Mouse (Mus musculus) C2C12 (cell line): ENCODE measurements around the gene Oma1. TPM values are rescaled to one million over a fixed set of nuclear protein-coding genes. Genes with fewer than 3 reads are reported as not detected.

Source experiments
- H3K27me3 ChIP-seq: one replicate; pipeline ENCODE4 v1.6.1; 2011; ENCODE audit not compliant: control insufficient read depth, insufficient read depth, insufficient read length
- H3K36me3 ChIP-seq: one replicate; pipeline ENCODE4 v1.6.1; 2011; ENCODE audit not compliant: control insufficient read depth, insufficient read depth
- H3K4me3 ChIP-seq: one replicate; pipeline ENCODE4 v1.5.1; 2011; ENCODE audit warnings: mild to moderate bottlenecking, control low read depth; ENCODE audit not compliant: poor library complexity, insufficient read depth, severe bottlenecking
- H3K79me2 ChIP-seq: one replicate; pipeline ENCODE4 v1.6.1; 2011; ENCODE audit not compliant: control insufficient read depth, insufficient read depth
- H3K79me3 ChIP-seq: one replicate; pipeline ENCODE4 v1.6.1; 2011; ENCODE audit warnings: low read depth, control low read depth
- H3ac ChIP-seq: one replicate; pipeline ENCODE3; 2011; ENCODE audit warnings: low read depth; ENCODE audit not compliant: control insufficient read depth, insufficient read length
- CEBPB ChIP-seq: IDR thresholded peaks from one replicate; pipeline ENCODE4 v1.6.1; 2011; ENCODE audit warnings: low read depth, mild to moderate bottlenecking, control low read depth, moderate library complexity
- CTCF ChIP-seq: IDR thresholded peaks from one replicate; pipeline ENCODE4 v1.5.1; 2011; ENCODE audit not compliant: control insufficient read depth, insufficient read depth, insufficient read length
- FOSL1 ChIP-seq: IDR thresholded peaks from one replicate; pipeline ENCODE4 v1.8.0; 2011; ENCODE audit warnings: mild to moderate bottlenecking, low read length; ENCODE audit not compliant: poor library complexity, insufficient read depth, severe bottlenecking
- MAX ChIP-seq: IDR thresholded peaks from one replicate; pipeline ENCODE4 v1.6.1; 2011; ENCODE audit warnings: mild to moderate bottlenecking, control low read depth
- MYOD1 ChIP-seq: IDR thresholded peaks from one replicate; pipeline ENCODE4 v1.6.1; 2011; ENCODE audit warnings: low read depth; ENCODE audit not compliant: control insufficient read depth, insufficient read length
- MYOG ChIP-seq: IDR thresholded peaks from one replicate; pipeline ENCODE4 v1.6.1; 2011; ENCODE audit not compliant: control insufficient read depth, insufficient read length; ENCODE audit errors: extremely low read depth
- USF1 ChIP-seq: IDR thresholded peaks from one replicate; pipeline ENCODE4 v1.6.1; 2011; ENCODE audit warnings: low read depth, mild to moderate bottlenecking, control low read depth, moderate library complexity
- polyA plus RNA-seq: library from polyadenylated mRNA; unstranded; fragments of >200 nt; fragmentation: generic; extraction: Trizol; gene quantifications from one replicate; pipeline ENCODE4 v1.2.1, GENCODE M21; 2012; ENCODE audit warnings: missing spikeins

The Oma1 gene
- polyA plus RNA-seq, 1 experiment: 5.9 TPM

DNA sequence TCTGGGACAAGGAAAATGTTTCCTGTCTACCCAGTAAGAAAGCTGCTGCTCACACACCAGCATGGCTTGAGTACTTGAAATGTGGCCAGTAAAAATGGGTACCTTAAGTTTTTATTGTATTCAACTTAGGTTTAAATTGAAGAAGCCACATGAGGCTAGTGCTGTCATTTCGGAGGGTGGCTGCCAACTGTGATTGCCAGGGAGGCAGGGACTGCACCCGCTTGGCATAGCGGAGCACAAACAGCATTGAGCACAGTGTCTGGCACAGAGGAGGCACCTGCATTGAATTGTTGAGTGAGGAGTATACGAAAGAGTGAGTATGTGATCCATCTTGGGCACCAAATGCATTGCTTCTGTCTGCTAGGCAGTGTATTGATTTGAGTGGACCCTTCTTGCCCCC lies 81.5 kb downstream of the Oma1 start:
- TF ChIP-seq MYOG (no peak), FOSL1 (no peak), MYOD1 (no peak), MAX (no peak), CEBPB (no peak), CTCF (no peak), USF1 (no peak)
- peaks cover 5% of the 10 kb centered on the region for H3K27me3 ChIP-seq
- no peaks in the 10 kb centered on the region for H3K79me3 ChIP-seq
- H3K36me3 ChIP-seq: no peaks in the 10 kb centered on the region
- H3K79me2 ChIP-seq: no peaks in the 10 kb centered on the region
- H3K4me3 ChIP-seq: no peak overlapping the region
- H3ac ChIP-seq: no peak overlapping the region

DNA sequence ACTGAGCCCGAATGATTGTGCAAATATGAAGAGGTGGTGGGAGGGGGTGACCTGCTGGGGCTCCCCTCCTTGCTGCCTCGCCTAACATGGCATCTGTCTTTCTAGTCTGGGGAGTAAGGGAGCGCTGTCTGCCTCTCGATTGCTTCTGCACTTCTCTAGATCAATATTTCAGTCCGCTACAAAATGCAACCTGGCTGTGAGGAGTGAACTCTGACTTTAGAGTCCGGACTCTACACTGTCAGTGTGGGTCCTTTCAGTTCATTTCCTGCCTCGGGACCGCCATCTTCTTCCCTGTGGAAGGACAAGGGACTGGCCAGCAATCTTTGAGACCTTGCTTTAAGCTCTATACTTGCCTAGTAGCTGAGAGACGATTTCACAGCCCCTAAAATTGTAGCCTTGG lies 82.3 kb downstream of the Oma1 start:
- H3K79me2 ChIP-seq: no peaks in the 10 kb centered on the region
- TF ChIP-seq MAX (no peak), MYOG (no peak), MYOD1 (no peak), FOSL1 (no peak), CEBPB (no peak), USF1 (no peak), CTCF (no peak)
- no peak overlapping the region for H3ac ChIP-seq
- H3K27me3 ChIP-seq: no peaks in the 10 kb centered on the region
- no peak overlapping the region for H3K4me3 ChIP-seq
- H3K79me3 ChIP-seq: no peaks in the 10 kb centered on the region
- no peaks in the 10 kb centered on the region for H3K36me3 ChIP-seq

DNA sequence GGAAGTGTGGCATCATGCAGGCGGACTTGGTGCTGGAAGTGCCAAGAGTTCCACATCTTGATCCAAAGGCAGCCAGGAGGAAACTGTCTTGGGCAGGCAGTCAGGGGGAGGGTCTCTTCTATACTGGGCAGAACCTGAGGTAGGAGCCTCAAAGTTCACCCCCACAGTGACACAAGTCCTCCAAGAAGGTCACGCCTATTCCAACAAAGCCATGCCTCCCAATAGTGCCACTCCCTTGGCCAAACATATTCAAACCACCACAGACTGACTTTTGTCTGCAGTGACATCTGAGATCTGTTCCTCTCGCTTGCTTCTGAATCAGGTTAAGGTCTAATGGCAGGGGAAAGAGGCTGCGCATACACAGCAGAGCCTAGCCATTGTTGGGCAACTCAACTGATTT lies 83.3 kb downstream of the Oma1 start:
- no peak overlapping the region for H3K4me3 ChIP-seq
- no peak overlapping the region for H3ac ChIP-seq
- no peaks in the 10 kb centered on the region for H3K79me3 ChIP-seq
- no peaks in the 10 kb centered on the region for H3K79me2 ChIP-seq
- TF ChIP-seq FOSL1 (no peak), CTCF (no peak), USF1 (no peak), MYOD1 (no peak), CEBPB (no peak), MYOG (no peak), MAX (no peak)
- H3K36me3 ChIP-seq: no peaks in the 10 kb centered on the region
- H3K27me3 ChIP-seq: no peaks in the 10 kb centered on the region

DNA sequence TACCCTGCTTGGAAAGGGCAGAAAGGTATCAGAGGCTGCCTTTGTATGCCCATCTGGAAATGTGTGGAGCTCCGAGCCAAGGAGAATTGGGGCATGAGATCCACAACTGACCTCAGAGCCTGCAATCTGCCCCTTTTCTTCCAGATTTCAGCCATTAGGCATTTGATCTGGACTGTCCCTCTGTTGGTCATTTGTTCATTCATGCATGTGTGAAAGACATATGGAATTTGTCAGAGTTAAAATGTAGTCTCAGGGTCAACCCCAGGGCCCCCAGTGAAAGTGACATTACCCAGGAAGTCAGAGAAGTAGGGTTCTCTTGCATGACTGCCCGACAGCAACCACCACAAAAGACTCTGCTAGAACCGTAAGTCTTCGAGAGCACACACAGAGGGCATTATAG lies 89.0 kb downstream of the Oma1 start:
- Histone ChIP-seq H3K79me2 (no peaks in the 10 kb centered on the region), H3ac (no peak overlapping the region), H3K79me3 (no peaks in the 10 kb centered on the region), H3K36me3 (no peaks in the 10 kb centered on the region), H3K4me3 (no peak overlapping the region), H3K27me3 (no peaks in the 10 kb centered on the region)
- TF ChIP-seq MAX (no peak), CEBPB (no peak), MYOD1 (no peak), USF1 (no peak)

DNA sequence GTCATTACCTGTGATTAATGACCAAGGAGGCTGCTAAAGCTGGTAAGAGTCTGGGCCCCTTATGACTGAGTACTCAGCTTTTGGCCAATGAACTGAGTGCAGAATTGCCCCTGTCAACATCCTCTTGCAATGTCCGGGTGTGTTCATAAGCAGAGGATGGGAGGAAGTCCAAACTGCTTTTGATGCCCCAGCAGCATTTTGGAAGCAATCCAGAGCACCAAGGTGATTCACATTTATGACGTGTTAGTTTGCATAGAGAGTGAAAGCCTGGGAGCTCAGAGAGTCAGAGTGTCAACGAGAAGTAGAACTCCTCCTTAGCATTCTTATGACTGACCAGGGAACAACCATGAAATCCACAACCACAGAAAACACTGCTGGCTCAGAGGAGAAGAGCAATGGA lies 91.7 kb downstream of the Oma1 start:
- H3K36me3 ChIP-seq: no peaks in the 10 kb centered on the region
- no peak overlapping the region for H3ac ChIP-seq
- H3K4me3 ChIP-seq: no peak overlapping the region
- H3K27me3 ChIP-seq: no peaks in the 10 kb centered on the region
- H3K79me3 ChIP-seq: no peaks in the 10 kb centered on the region
- H3K79me2 ChIP-seq: no peaks in the 10 kb centered on the region
- no peak for TF ChIP-seq MYOG
- TF ChIP-seq USF1: no peak
- TF ChIP-seq CEBPB: no peak
- TF ChIP-seq MYOD1: no peak
- no peak for TF ChIP-seq MAX
- no peak for TF ChIP-seq FOSL1
- no peak for TF ChIP-seq CTCF

DNA sequence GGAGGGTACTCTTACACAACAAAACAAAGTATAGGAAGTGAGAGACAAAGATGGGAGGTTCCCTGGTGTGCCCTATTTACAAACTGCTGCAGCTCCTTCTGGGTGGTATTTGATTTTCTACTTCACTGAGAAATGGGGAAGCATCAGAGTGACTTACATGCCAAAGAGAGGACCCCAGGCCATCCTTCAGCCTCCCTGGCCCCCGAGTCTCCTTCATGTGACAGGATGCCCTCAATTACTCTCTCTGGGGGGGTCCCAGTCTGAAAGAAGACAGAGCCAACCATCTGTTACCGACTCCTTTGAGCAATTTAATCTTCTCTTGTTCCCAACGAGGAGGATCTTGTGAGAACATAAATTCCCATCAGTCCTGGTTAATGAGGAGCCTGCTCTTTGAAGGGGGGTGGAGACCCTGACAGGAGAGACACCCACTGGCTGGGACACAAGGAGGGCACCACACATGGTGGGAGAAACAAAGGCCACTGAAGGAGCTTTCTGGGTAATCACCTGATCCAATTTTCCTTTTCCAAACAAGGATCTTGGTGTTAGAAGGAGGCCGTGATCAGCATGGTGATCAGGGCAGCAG lies 96.7 kb downstream of the Oma1 start:
- Histone ChIP-seq H3K79me3 (no peaks in the 10 kb centered on the region), H3ac (no peak overlapping the region), H3K27me3 (no peaks in the 10 kb centered on the region), H3K4me3 (no peak overlapping the region), H3K79me2 (no peaks in the 10 kb centered on the region), H3K36me3 (no peaks in the 10 kb centered on the region)
- no peak for TF ChIP-seq MYOD1
- no peak for TF ChIP-seq USF1
- TF ChIP-seq CEBPB: no peak
- no peak for TF ChIP-seq FOSL1
- no peak for TF ChIP-seq MAX
- no peak for TF ChIP-seq MYOG
- no peak for TF ChIP-seq CTCF

Other genes with a start within 250 kb of the Oma1 start
- gene Mier1, start 199.4 kb upstream of the Oma1 start, polyA plus RNA-seq: 7.4 TPM
- 0.36 TPM for gene Wdr78, start 199.3 kb upstream of the Oma1 start, polyA plus RNA-seq
- gene Slc35d1, start 98.6 kb upstream of the Oma1 start, polyA plus RNA-seq: 4.8 TPM
- gene 4921539E11Rik, start 22.9 kb upstream of the Oma1 start, polyA plus RNA-seq: not detected